Mouse (Mus musculus) thymus, adult 18-20 months (tissue): ENCODE results near the gene Ppm1d.

Source experiments
- DNase-seq, 2 experiments: peaks; one replicate each; pipeline ENCODE4 v3.0.0; 2022; ENCODE audit warnings: mixed read lengths in 2 of 2

Gene Ppm1d

GRCm38 (mm10) chr11:85310713-85311574 lies at the start of gene Ppm1d:
Ppm1d (plus strand) TSS chr11:85311244.
- DNase-seq = peak; percentile 91 to 96

GRCm38 (mm10) chr11:85264635-85265034 lies 46.4 kb upstream of the Ppm1d start:
- DNase-seq = no peak

DNA sequence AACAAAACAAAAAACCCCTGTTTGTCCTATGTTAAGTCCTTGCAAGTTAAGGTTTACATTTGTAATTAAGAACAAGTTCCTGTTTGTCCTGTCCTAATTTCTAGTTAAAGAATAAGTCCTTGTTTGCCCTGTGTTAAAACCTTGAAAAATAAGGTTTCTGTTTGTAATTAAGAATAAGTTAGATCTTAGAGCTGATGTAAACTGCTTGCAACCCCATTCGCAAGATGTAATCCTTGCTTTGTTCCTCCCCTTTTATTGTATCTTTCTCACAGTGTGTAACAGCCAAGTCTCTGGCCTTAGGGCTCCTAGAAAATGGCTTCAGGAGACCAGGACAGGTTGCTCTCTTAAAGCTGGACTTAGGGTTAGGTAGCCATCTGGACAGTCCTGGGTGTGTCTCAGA lies 43.7 kb upstream of the Ppm1d start:
- no peak for DNase-seq

GRCm38 (mm10) chr11:85270631-85271030 lies 40.4 kb upstream of the Ppm1d start:
- DNase-seq = peak; percentile 5 to 26

GRCm38 (mm10) chr11:85273299-85273698 lies 37.7 kb upstream of the Ppm1d start:
- no peak for DNase-seq

DNA sequence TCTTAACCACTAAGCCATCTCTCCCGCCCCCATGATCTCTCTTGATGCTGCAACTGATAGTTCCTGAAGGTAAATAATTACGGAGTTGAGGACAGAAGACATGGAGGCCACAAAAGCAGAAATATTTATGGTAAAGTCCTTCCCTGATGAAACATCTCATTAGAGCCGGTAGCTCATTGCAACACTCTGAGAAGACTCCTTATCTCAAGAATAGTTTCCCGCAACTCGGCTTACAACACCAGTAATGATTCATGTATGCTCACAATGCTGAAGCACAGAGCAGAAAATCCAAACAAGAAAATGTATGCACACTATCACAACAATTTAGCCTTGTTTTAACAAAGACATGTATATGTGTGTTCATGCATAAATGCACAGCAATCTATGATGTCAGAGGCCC lies 35.9 kb upstream of the Ppm1d start:
- DNase-seq = no peak

DNA sequence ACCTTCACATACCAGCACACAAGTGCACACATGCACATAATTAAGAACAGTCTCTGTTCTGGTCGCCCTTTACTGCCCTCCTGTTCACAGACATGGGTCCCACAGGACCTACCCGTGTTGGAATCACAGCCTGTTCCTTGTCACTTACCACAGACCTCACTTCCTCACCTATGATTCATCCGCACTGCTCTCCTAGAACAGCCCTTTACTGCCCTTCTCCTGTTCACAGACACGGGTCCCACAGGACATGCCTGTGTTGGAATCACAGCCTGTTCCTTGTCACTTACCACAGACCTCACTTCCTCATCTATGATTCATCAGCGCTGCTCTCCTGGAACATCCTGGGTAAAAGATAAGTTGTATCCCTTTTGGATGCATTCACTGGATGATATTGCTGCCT lies 33.4 kb upstream of the Ppm1d start:
- no peak for DNase-seq

- no peak for DNase-seq
Measured at GRCm38 (mm10) chr11:85278175-85278574, 32.9 kb upstream of the Ppm1d start.

DNA sequence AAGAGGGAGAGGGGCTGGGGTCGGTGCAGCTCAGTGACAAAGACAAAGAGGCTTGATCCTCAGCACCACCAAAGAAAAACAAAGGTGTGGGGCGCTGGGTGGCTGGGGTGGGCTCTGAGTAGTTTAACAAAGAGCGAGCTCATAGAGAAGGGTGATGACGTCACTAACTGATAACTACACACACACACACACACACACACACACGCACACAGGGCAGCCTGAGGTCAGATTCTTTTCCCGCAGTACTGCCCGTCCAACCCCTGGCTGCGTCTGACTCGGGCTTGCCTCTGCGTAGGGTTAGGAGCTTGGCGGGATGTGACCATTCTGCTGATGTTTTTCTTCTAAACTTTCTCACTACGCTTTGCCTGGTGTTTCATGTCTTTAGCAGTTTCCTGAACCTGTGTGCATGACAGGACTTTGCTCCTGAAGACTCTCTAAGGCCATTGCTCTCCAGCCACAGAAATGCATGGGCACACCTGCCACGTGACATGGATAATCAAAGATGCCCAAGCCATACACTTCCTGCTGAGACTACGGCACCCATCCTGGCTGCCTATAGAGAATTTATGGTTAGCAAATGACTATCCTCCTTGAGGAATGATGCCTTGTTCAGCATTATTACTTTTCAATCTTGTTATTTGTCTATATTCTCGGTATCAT lies 29.7 kb upstream of the Ppm1d start:
- DNase-seq = no peak

DNA sequence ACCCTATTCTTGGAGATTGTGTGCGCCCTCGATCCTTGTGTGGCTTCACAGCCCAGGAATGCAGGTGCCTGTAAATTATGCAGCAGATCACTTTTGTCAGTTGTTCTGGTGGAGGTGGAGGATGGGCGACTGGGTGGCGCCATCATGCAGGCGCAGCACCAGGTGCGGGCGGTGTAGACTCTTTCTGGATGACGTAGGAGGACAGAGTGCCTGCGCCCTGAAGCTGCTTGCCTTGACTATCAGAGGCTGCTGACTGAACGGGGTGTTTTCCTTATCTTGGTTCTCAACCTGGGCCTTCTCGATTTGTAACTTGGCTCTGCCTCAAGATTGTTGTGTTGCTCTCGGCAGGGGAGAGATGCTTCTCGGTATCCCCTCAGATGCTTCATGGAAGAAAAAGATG lies 13.1 kb upstream of the Ppm1d start:
- DNase-seq = no peak

DNA sequence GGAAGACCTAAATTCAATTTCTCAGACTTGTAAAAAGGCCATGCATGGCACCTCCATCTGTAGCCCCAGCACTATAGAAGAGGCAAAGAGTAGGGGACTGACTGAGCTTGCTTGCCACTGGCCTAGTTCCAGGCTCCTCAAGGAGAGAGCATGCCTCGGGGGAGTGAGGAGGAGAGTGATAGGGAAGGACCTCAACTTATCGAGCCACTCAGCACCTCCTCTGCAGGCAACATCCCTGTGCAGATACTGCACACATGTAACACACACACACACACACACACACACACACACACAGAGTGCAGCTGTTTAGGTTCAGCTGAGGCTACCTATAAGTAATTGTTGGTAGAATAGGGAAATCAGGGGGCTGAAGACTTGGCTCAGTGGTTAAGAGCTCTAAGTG lies 11.2 kb upstream of the Ppm1d start:
- no peak for DNase-seq

DNA sequence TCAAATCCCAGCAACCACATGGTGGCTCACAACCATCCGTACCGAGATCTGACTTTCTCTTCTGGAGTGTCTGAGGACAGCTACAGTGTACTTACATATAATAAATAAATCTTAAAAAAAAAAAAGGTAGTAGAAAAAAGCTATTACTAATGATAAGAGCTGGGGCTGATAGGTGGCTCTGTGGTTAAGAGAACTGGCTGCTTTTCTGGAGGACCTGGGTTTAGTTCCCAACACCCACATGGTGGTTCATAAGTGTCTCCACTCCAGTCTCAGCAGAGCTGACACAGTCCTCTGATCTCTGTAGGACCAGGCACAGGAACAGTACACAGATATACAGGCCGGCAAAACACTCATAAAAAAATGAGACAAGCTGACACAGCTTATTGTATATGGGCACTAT lies 9.9 kb upstream of the Ppm1d start:
- no peak for DNase-seq

DNA sequence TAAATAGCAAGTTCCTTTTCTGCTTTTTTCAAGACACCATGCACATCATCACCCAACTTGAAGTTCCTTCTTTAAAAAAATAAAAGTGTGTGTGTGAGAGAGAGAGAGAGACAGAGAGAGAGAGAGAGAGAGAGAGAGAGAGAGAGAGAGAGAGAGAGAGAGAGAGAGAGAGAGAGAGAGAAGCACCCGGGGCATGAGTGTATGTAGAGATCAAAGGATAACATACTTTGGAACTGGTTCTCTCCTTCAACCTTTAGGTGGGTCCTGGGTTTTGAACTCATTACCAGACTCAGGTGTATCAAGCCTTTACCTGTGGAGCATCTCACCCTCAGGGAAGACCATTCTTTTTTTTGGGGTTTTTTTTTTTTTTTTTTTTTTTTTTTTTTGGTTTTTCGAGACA lies 9.2 kb upstream of the Ppm1d start:
- no peak for DNase-seq

DNA sequence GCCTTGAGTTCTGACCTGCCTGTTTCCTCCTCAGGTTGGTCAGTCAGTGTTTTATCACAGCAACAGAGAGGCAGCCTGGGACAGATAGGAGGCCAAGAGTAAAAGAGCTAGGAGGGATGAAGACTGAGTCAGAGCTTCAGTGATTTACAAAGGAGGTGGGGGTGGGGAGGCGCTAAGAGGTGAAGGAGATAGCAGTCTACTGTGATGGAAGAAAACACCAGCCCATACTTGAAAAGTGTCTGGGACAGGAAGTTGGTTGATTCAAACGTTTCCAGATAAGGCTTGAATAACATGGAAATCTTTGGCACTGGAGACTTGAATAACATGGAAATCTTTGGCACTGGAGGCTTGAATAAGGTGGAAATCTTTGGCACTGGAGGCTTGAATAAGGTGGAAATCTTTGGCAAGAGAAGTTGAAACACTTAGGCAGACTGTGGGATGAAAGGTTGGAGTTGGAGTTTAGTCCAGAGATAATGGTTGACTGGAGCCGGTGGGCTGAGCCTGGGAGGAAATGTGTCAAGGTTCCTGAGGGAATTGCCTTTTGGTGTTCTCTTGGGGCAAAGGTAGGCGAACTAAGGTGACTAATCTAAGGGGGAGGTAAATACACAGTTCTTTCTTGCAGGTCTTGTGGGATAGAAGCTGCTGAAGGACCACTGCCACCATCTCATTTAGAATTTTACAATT lies 4.3 kb upstream of the Ppm1d start:
- DNase-seq = no peak

- no peak for DNase-seq
Measured at GRCm38 (mm10) chr11:85308799-85309198, 2.2 kb upstream of the Ppm1d start.

- DNase-seq = no peak
Measured at GRCm38 (mm10) chr11:85310407-85310712, 684 bp upstream of the Ppm1d start.

DNA sequence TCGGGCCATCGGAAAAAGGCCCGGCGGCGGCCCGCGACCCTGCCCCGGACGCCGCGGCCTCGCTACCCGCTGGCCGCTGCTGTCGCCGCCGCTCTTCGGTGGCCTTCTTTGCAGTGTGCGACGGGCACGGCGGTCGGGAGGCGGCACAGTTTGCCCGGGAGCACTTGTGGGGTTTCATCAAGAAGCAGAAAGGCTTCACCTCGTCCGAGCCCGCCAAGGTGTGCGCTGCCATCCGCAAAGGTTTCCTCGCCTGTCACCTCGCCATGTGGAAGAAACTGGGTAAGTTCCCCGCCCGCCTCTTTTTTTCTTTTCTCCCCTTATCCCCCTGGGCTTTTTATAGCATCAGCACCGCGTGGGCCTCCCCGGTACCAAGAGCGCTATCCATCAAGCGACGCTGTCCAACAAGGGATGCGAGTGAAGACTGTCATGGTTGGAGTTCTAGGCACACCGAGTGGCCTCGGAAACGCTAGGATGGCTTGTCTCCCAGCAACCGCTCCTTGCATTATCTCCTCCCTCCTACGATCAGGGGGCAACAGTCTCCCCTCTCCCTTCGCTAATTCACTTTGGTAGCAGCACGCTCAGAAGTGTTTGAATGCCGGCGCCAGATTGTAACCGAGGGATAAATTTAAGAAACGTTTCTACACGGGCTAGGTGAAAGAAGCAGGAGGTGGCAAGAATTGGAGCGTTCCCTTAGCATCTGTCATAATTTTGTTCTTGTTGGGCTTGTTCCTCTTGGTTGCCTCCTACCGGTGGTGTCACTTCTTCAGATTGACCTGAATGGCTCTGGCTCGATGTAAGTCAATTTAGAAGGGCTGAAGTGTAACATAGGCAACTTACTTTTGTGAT lies 824 bp downstream of the Ppm1d start:
- DNase-seq = peak; percentile 18 to 35

DNA sequence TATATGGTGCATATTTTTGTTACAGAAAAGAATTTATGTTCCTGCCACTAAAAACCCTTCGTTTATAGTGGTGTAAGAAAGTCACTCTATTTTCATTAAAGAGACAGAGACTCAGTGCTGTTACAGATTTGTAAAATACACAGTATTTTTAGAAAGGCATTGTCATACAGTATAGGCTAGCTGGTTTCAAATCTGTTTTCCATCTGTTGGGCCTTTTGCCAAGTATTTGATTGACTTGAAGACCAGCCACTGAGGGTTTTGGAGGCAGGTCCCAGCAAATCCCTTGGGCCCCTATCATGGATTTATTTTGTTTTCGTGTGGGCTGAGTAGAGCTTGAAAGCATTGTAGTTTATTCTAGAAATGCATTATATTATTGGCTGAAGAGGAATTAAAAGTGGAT lies 1.8 kb downstream of the Ppm1d start:
- DNase-seq = no peak

DNA sequence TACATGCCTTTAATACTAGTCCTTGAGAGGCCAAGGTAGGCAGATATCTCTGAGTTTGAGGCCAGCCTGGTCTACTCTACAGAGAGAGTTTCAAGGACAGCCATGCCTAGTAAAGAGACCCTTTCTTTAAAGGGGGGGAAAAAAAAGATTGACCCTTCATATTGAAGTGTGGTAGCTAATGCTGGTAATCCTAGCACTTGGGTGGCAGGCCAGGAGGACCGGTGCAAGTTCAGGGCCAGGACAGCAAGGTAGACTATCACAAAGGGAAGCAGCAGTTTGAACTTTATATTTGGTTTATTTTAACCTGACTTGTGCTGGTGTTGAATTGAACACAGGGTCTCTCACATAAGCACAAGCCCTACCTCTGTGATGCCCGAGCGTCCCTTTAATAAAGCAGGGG lies 2.3 kb downstream of the Ppm1d start:
- no peak for DNase-seq

DNA sequence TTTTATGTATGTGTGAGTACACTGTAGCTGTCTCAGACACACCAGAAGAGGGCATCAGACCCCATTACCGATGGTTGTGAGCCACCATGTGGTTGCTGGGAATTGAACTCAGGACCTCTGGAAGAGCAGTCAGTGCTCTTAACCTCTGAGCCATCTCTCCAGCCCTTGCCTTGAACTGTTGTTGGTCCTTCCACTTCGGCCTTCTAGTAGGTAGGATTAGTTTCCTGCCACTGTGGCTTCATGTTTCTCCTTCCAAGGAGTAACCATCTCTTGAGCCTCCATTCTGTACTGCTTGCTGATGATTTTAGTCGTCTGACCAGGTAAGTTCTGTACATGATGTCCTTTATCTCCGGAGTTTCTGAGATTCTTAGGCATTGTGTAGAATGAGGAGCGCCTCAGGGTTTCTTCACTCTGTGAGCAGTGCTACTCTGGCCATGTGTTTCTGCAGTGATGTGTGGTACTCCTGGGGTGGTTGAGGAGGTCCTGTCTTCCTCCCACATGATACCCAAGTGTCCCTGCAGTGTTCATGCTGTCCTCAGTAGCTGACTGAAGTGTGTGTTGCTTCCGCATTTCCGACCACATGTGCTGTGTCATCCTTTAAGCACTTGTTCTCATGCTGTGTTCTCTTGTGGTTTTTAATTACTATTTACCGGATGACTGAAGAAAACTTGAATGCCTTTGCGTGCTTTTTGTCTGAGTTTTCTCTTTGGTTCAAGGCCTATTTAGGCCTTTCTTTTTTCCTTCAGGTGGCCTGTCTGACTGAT lies 12.7 kb downstream of the Ppm1d start:
- DNase-seq = peak in 1 of 2 experiments; percentile 8

DNA sequence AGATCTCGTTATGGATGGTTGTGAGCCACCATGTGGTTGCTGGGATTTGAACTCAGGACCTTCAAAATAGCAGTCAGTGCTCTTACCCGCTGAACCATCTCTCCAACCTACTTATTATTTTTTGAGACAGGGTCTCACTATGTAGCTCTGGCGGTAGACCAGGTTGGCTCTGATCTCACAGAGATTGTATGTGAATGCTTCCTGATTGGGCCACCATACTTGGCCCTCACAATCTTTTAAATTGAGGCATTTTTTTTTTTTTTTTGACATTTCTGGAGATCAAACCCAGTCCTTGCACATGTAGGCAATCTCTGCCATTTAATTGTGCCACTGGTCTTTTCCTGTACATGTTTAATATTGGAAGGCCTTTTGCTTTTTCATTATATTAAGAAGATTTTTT lies 17.7 kb downstream of the Ppm1d start:
- no peak for DNase-seq

GRCm38 (mm10) chr11:85329167-85329894 lies 18.3 kb downstream of the Ppm1d start:
- DNase-seq = no peak
